Mouse (Mus musculus) central nervous system, embryonic 14 days (tissue): Measurements from ENCODE around the gene Ndufa10. TPM values are rescaled to one million over a fixed set of nuclear protein-coding genes. Genes with fewer than 3 reads are reported as not detected.

ENCODE experiments used
- polyA plus RNA-seq: library from polyadenylated mRNA; depleted of rRNA; stranded (reverse); fragments of >200 nt; gene quantifications from 2 replicates; pipeline ENCODE4 v1.2.3, GENCODE M21; 2012; rRNA removed

The Ndufa10 gene
- 134 and 135 TPM in 2 replicates for polyA plus RNA-seq

GRCm38 (mm10) chr1:92473165-92474041 is at the start of gene Ndufa10:
TSS of gene Ndufa10 (minus strand) at chr1:92473860.

GRCm38 (mm10) chr1:92518561-92518960 is 44.9 kb upstream of the Ndufa10 start, which contains the start of gene Olfr1414:
TSS of gene Olfr1414 (minus strand) at chr1:92518661.

GRCm38 (mm10) chr1:92496001-92496400 is 22.3 kb upstream of the Ndufa10 start, which contains the start of gene Olfr1415:
TSS of gene Olfr1415 (minus strand) at chr1:92496101.

GRCm38 (mm10) chr1:92485013-92485412 is 11.4 kb upstream of the Ndufa10 start, which contains the start of gene Olfr1416:
TSS of gene Olfr1416 (minus strand) at chr1:92485113.

Other genes starting within 250 kb of the Ndufa10 start
- gene Olfr1416, start 11.3 kb upstream of the Ndufa10 start, polyA plus RNA-seq = not detected in 2 replicates
- not detected in 2 replicates for gene Olfr1415, start 22.2 kb upstream of the Ndufa10 start, polyA plus RNA-seq
- gene Olfr1414, start 44.8 kb upstream of the Ndufa10 start, polyA plus RNA-seq = not detected in 2 replicates
- not detected in 2 replicates for gene Olfr1413, start 97.5 kb upstream of the Ndufa10 start, polyA plus RNA-seq
- not detected in 2 replicates for gene Olfr1412, start 111.9 kb upstream of the Ndufa10 start, polyA plus RNA-seq
- not detected in 2 replicates for gene Olfr1411, start 120.6 kb upstream of the Ndufa10 start, polyA plus RNA-seq
- gene Olfr1410, start 131.9 kb upstream of the Ndufa10 start, polyA plus RNA-seq = not detected in 2 replicates
- not detected in 2 replicates for gene Olfr12, start 143.9 kb upstream of the Ndufa10 start, polyA plus RNA-seq
- gene Cops9, start 168.1 kb upstream of the Ndufa10 start, polyA plus RNA-seq = 341 and 351 TPM in 2 replicates
- gene Otos, start 175.0 kb upstream of the Ndufa10 start, polyA plus RNA-seq = 0.06 and 0.11 TPM in 2 replicates